Mouse (Mus musculus) megakaryocyte, embryonic 14.5 days (primary cell): Measurements from ENCODE around the gene Rap1a.

Experiments
- FLI1 ChIP-seq: IDR thresholded peaks from 2 replicates; pipeline ENCODE4 v1.6.1; 2012; ENCODE audit warnings: low read length, inconsistent platforms, mixed read lengths
- GATA1 ChIP-seq: IDR thresholded peaks from 3 replicates; pipeline ENCODE4 v1.6.1; 2012; ENCODE audit warnings: mixed read lengths, low read length, inconsistent platforms, borderline replicate concordance

DNA sequence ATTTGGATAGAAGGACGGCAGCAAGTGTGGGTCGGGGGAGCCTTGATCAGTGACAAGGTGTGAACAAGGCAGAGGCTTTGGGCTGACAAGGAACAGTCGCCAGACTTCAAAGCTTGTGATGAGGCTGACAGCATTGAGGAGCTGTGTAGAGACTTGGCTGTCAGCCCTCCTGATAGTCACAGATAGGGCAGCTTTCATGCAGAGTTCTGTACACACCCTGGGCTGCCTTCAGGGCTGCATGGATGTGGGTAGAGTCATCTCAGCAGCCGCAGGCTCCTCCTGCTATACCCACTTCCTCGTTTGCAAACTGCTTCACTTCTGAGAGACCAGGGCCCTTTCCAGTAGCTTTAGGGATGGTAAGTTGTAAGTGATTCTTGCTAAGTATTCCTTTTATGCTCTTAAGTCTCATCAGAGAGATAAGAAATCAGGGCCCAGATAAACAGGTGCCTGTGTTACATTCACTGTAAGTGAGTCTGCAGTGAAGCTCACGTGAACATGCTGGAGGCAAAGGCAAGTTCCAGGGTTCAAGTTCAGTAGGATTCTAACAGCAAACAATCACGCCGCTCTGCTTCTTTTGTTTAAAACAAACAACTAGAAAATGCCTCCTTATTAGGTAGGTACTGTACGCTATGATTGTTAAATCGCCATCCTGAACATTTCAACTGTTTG lies 14.2 kb upstream of the Rap1a start:
- TF ChIP-seq GATA1 (no peak), FLI1 (no peak)
